Mouse (Mus musculus): Measurements from ENCODE around the gene Vgll1. TPM values are rescaled to one million over a fixed set of nuclear protein-coding genes. Genes with fewer than 3 reads are reported as not detected.

The Vgll1 gene
- 0.22 TPM in 1 of 2 replicates, not detected in the other for polyA plus RNA-seq (2014; fragmentation: Nextera tagmentation; extraction: Ambion mirVana)

- 67% methylated on average over 4 of the region's 4 CpGs for WGBS
- Histone ChIP-seq H3K36me3 (ENCODE audit: insufficient read depth) (no peaks in the 10 kb centered on the region), H3K4me1 (ENCODE audit: insufficient read depth) (no peaks in the 10 kb centered on the region), H3K9me3 (ENCODE audit: low read depth, low read length) (no peaks in the 10 kb centered on the region), H3K9ac (no peak within 1 kb of the TSS), H3K27me3 (ENCODE audit: insufficient read depth, low read length) (no peaks in the 10 kb centered on the region), H3K27ac (ENCODE audit: low read depth) (no peak within 1 kb of the TSS), H3K4me3 (ENCODE audit: low read depth, low read length) (no peak within 1 kb of the TSS), H3K4me2 (no peak within 1 kb of the TSS)
- DNase-seq (no peak), ATAC-seq (ENCODE audit: insufficient read depth) (no peak)
- TF ChIP-seq CTCF (IDR thresholded peaks at IDR 0.05; ENCODE audit: low read depth): no peak
Measured at GRCm38 (mm10) chrX:57087806-57088205, at the start of gene Vgll1. Vgll1 (plus strand) TSS chrX:57088106.

GRCm38 (mm10) chrX:57042774-57043173, 45.1 kb upstream of the Vgll1 start, which contains the start of gene Brs3:
Brs3 (plus strand) TSS chrX:57043074.
- ATAC-seq (ENCODE audit: insufficient read depth): no peak
- 82% methylated on average over 5 of the region's 5 CpGs for WGBS

GRCm38 (mm10) chrX:57043869-57044268, 44.0 kb upstream of the Vgll1 start:
- no peak for DNase-seq
- Histone ChIP-seq H3K27me3 (ENCODE audit: insufficient read depth, low read length) (no peaks in the 10 kb centered on the region), H3K4me1 (ENCODE audit: insufficient read depth) (no peaks in the 10 kb centered on the region), H3K4me3 (ENCODE audit: low read depth, low read length) (no peak overlapping the region), H3K27ac (ENCODE audit: low read depth) (no peak overlapping the region), H3K9me3 (ENCODE audit: low read depth, low read length) (no peaks in the 10 kb centered on the region), H3K36me3 (ENCODE audit: insufficient read depth) (no peaks in the 10 kb centered on the region), H3K9ac (no peak overlapping the region), H3K4me2 (no peak overlapping the region)
- no peak for TF ChIP-seq CTCF (IDR thresholded peaks at IDR 0.05; ENCODE audit: low read depth)
- ATAC-seq (ENCODE audit: insufficient read depth): no peak
- 64% methylated on average over 6 of the region's 6 CpGs for WGBS

More at GRCm38 (mm10) chrX:57042774-57043173, 45.1 kb upstream of the Vgll1 start, which contains the start of gene Brs3:
- no peaks in the 10 kb centered on the region for H3K36me3 ChIP-seq (ENCODE audit: insufficient read depth)
- H3K4me2 ChIP-seq: no peak within 1 kb of the TSS
- TF ChIP-seq CTCF (IDR thresholded peaks at IDR 0.05; ENCODE audit: low read depth): no peak
- no peaks in the 10 kb centered on the region for H3K9me3 ChIP-seq (ENCODE audit: low read depth, low read length)
- H3K4me1 ChIP-seq (ENCODE audit: insufficient read depth): no peaks in the 10 kb centered on the region
- H3K27me3 ChIP-seq (ENCODE audit: insufficient read depth, low read length): no peaks in the 10 kb centered on the region
- DNase-seq: no peak
- H3K9ac ChIP-seq: no peak within 1 kb of the TSS
- no peak within 1 kb of the TSS for H3K4me3 ChIP-seq (ENCODE audit: low read depth, low read length)
- no peak within 1 kb of the TSS for H3K27ac ChIP-seq (ENCODE audit: low read depth)

GRCm38 (mm10) chrX:57052848-57053173, 35.1 kb upstream of the Vgll1 start:
- WGBS: 7% methylated on average over 4 of the region's 4 CpGs
- H3K27ac ChIP-seq (ENCODE audit: low read depth): peak overlapping the region; percentile 95
- TF ChIP-seq CTCF (IDR thresholded peaks at IDR 0.05; ENCODE audit: low read depth): no peak
- H3K36me3 ChIP-seq (ENCODE audit: insufficient read depth): peaks cover 14% of the 10 kb centered on the region; the same call in 1 of the 2 replicates
- peak; percentile 67 for ATAC-seq (ENCODE audit: insufficient read depth)
- no peaks in the 10 kb centered on the region for H3K4me1 ChIP-seq (ENCODE audit: insufficient read depth)
- peak overlapping the region; percentile 51 for H3K4me3 ChIP-seq (ENCODE audit: low read depth, low read length)
- no peak for DNase-seq
- peak overlapping the region; percentile 63 for H3K9ac ChIP-seq
- no peaks in the 10 kb centered on the region for H3K27me3 ChIP-seq (ENCODE audit: insufficient read depth, low read length)
- peak overlapping the region; percentile 59 for H3K4me2 ChIP-seq
- H3K9me3 ChIP-seq (ENCODE audit: low read depth, low read length): no peaks in the 10 kb centered on the region

GRCm38 (mm10) chrX:57053174-57053992, 34.5 kb upstream of the Vgll1 start, which contains the start of gene Htatsf1:
Htatsf1 (plus strand) TSS chrX:57053583.
- peak within 1 kb of the TSS; percentile 95 for H3K27ac ChIP-seq (ENCODE audit: low read depth)
- H3K9ac ChIP-seq: peak within 1 kb of the TSS; percentile 63
- TF ChIP-seq CTCF (IDR thresholded peaks at IDR 0.05; ENCODE audit: low read depth): no peak
- H3K4me3 ChIP-seq (ENCODE audit: low read depth, low read length): peak within 1 kb of the TSS; percentile 51
- H3K4me2 ChIP-seq: peak within 1 kb of the TSS; percentile 59
- no peaks in the 10 kb centered on the region for H3K4me1 ChIP-seq (ENCODE audit: insufficient read depth)
- ATAC-seq (ENCODE audit: insufficient read depth) (peak; percentile 98), DNase-seq (peak; percentile 87)
- H3K27me3 ChIP-seq (ENCODE audit: insufficient read depth, low read length): no peaks in the 10 kb centered on the region
- H3K9me3 ChIP-seq (ENCODE audit: low read depth, low read length): no peaks in the 10 kb centered on the region
- H3K36me3 ChIP-seq (ENCODE audit: insufficient read depth): peaks cover 14% of the 10 kb centered on the region; the same call in 1 of the 2 replicates
- 12% methylated on average over 70 of the region's 85 CpGs for WGBS

- Histone ChIP-seq H3K9ac (peak overlapping the region; percentile 63), H3K27me3 (ENCODE audit: insufficient read depth, low read length) (no peaks in the 10 kb centered on the region), H3K27ac (ENCODE audit: low read depth) (no peak overlapping the region), H3K36me3 (ENCODE audit: insufficient read depth) (peaks cover 14% of the 10 kb centered on the region; the same call in 1 of the 2 replicates), H3K4me2 (peak overlapping the region; percentile 58), H3K9me3 (ENCODE audit: low read depth, low read length) (no peaks in the 10 kb centered on the region), H3K4me3 (ENCODE audit: low read depth, low read length) (peak overlapping the region; percentile 51), H3K4me1 (ENCODE audit: insufficient read depth) (no peaks in the 10 kb centered on the region)
- TF ChIP-seq CTCF (IDR thresholded peaks at IDR 0.05; ENCODE audit: low read depth): no peak
- DNase-seq (no peak), ATAC-seq (ENCODE audit: insufficient read depth) (no peak)
- 9% methylated on average over 11 of the region's 11 CpGs for WGBS
Measured at GRCm38 (mm10) chrX:57053993-57054385, 33.9 kb upstream of the Vgll1 start.

- no peaks in the 10 kb centered on the region for H3K4me1 ChIP-seq (ENCODE audit: insufficient read depth)
- peak; percentile 1 for DNase-seq
- H3K36me3 ChIP-seq (ENCODE audit: insufficient read depth): no peaks in the 10 kb centered on the region
- H3K9ac ChIP-seq: no peak overlapping the region
- no peak for TF ChIP-seq CTCF (IDR thresholded peaks at IDR 0.05; ENCODE audit: low read depth)
- no peak for ATAC-seq (ENCODE audit: insufficient read depth)
- no peak overlapping the region for H3K4me2 ChIP-seq
- H3K27ac ChIP-seq (ENCODE audit: low read depth): no peak overlapping the region
- 71% methylated on average over 5 of the region's 5 CpGs for WGBS
- no peak overlapping the region for H3K4me3 ChIP-seq (ENCODE audit: low read depth, low read length)
- H3K9me3 ChIP-seq (ENCODE audit: low read depth, low read length): no peaks in the 10 kb centered on the region
- no peaks in the 10 kb centered on the region for H3K27me3 ChIP-seq (ENCODE audit: insufficient read depth, low read length)
Measured at GRCm38 (mm10) chrX:57081496-57081895, 6.4 kb upstream of the Vgll1 start.
